Mouse (Mus musculus) frontal cortex, postnatal 36 days (tissue): ENCODE measurements around the gene Ptpn11.
"Not testable (repeated sequence)": the region's sequence is repeated elsewhere in the genome, so short reads cannot be mapped to it uniquely, and the experiment has no call there.

ENCODE experiments used
- DNase-seq, 2 experiments: peaks; one replicate each; pipeline ENCODE4 v3.0.0; 2022; ENCODE audit warnings: low spot score in 2 of 2

Ptpn11 gene

DNA sequence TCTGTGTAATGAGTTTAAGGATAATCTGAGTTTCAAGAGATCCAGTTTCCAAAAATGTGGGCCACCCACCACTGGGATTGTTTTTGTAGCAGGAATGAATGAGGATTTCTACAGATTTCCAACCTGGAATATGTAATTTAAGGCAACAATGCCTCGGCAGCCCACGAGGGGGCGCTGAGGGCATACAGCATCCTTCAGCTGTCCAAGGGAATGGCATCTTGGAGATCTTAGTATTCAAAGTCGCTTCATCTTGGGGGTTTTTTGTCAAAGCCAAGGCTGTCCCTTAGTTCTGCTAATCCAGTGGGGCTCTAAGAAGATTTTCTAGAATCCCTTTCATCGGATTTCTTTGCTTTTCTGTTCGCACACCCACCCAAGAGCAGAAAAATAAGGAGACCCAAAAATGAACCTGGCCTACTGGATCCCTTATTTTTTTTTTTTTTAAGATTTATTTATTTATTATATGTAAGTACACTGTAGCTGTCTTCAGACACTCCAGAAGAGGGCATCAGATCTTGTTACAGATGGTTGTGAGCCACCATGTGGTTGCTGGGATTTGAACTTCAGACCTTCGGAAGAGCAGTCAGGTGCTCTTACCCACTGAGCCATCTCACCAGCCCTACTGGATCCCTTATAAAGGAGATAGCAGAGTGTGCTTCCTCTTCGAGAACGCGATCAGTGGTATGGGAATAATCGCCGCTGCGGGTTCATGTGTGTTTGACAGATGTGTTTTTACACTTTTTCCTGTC, 24.4 kb upstream of the Ptpn11 start:
- peak; percentile 67 to 87 for DNase-seq

GRCm38 (mm10) chr5:121214707-121215106, 23.5 kb upstream of the Ptpn11 start:
- DNase-seq = no peak

- DNase-seq = no peak
These were observed 20.9 kb upstream of the Ptpn11 start for GRCm38 (mm10) chr5:121212108-121212507.

GRCm38 (mm10) chr5:121210601-121210924, 19.4 kb upstream of the Ptpn11 start:
- DNase-seq = no peak

- no peak for DNase-seq
These were observed 18.8 kb upstream of the Ptpn11 start for GRCm38 (mm10) chr5:121209755-121210600.

DNA sequence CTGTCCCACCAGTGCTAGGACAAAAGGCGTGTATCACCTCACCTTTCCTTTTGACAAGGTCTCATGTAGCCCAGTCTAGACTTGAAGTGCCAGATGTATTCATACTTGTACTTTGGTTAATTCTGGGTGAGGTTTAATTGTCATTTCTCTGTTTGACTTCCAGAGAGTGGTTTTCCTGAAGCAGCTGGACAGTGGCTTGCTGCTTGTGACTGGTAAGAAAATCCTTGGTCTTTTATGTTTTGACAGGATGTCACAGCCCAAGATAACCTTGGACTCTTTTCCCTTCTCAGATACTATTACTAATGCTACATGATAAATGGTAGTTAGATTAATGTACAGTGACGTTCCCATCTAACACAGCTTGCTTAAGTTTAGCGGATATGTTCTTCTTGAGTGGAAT, 15.8 kb upstream of the Ptpn11 start:
- no peak for DNase-seq

DNA sequence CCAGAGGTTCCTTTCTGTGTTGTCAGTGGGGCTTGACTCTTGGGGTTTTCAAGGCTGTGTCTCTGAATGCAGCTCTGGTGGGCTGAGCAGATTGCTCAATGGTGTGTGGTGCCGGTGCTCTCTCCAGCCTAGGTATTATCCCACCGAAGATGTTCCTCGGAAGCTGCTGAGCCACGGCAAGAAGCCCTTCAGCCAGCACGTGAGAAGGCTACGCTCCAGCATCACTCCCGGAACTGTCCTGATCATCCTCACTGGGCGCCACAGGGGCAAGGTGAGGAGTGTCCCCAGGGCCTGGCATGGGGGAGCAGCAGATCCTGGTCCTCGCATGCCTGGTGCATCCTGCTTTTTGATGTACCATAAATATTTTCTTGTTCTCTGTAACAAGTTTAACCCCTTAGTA, 15.3 kb upstream of the Ptpn11 start:
- no peak for DNase-seq

- not testable (repeated sequence) for DNase-seq
These were observed 14.4 kb upstream of the Ptpn11 start for GRCm38 (mm10) chr5:121205537-121206130.

DNA sequence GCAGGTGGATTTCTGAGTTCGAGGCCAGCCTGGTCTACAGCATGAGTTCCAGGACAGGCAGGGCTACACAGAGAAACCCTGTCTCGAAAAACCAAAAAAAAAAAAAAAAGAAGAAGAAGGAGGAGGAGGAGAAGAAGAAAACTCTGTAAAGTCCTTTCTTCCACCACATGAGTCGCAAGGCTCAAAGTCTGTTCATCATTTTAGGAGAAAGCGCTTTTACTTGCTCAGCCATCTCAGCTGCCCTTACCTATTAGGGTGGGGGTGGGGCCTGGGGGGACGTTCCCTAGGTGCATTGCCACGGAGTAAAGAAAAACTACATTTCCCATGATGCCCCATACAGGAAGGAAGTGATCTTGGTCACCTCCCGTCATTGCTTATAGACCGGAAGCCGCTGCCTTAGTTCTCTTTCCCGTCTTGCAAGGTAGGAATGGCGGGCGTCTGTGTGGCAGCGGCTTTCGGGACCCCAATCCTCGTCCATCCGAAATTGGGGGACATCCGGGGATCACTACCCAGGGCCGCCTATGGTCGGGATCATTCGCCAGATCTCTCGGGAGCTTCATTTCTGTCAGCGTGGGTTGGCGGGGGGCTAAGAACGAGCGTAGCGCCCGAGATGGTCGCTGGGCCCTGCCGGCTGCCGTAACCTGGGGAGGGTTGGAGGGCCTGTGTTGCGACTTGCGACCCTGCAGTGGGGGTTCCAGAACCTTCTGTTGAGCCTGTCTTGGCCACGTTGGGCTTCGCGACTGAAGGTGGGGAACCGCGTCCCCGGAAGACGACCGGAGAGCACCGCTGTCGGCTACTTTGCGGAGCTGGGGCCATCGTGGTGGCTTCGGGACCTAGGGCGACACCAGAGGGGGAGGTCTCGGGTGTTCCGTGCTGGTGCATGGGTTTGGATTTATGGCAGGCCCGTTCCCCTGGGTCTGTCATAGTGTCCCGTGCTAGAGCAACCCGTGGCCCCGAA, 13.2 kb upstream of the Ptpn11 start, which contains the start of gene Rpl6:
Gene Rpl6, plus strand, starts transcription at position 350 of the 958 bp plus-strand sequence.
- DNase-seq = peak; percentile 80 to 82

GRCm38 (mm10) chr5:121202467-121202866, 11.3 kb upstream of the Ptpn11 start:
- DNase-seq = no peak

GRCm38 (mm10) chr5:121201739-121202138, 10.5 kb upstream of the Ptpn11 start:
- DNase-seq = no peak

DNA sequence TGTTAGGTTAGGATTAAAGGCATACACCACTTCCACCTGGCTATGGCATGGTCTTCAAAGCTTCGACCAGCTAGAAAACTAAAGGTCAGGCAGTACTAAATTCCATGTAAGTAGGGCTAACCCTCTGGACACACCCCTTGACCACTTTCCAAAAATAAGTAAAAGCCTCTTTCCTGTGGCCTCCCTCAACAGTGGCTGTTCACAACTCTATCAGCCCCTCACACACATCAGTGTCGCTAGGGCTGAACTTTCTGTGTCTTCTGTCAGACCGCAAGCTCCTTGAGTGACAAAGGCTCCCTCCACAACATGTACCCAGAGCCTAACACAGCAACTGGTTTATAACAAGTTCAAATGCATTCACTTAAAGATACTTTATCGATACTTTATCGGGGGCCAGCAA, 7.2 kb upstream of the Ptpn11 start:
- DNase-seq = no peak

DNA sequence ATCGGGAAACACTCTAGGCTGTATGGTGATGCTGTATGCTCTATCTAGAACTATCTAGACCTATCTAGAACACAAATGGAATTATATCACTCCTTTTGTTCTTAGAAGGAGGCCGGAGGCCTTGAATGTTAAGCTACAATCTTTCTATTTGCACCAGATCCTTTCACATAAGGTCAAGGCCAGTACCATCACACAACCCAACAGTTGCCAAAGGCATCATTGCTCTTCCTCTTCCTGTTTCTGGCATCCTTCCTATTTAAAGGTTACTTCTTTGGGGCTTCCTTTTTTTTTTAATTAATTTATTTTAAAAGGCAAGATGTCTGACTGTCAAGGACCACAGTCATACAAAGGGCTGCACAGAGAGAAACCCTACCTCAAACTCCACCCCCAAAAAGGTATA, 6.1 kb upstream of the Ptpn11 start:
- no peak for DNase-seq

DNA sequence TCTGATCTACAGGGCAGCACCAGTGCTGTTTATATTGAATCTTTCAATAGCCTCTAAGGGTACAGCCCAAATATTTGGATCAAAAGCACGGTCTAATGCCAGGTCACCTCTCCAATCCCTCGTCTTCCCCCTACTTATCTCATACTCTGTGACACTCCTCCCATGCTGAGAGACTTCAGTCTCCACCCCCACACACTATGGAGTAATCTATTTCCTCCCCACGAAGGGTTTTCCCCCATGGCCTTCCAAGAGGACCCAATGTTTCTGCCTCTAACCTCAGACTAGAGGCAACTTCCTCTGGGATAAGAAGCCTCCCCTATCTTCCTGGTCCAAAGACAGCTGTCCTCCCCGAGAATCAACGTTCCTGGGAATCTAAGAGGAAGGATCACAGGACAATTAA, 5.6 kb upstream of the Ptpn11 start:
- no peak for DNase-seq

DNA sequence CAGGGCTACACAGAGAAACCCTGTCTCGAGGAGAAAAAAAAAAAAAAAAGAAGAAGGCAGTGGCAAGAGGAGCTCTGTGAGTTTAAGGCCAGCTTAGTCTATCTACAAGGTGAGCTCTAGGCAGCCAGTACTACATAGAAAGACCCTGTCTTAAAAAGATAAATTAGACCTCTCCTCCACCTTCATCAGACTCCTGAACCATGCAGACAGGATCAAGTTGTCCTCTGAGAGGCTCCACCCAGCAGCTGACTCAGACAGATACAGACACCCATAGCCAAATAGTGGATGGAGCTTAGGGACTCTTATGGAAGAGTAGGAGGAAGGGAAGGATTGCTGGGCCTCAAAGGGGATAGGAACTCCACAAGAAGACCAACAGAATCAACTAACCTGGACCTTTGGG, 3.0 kb upstream of the Ptpn11 start:
- no peak for DNase-seq

DNA sequence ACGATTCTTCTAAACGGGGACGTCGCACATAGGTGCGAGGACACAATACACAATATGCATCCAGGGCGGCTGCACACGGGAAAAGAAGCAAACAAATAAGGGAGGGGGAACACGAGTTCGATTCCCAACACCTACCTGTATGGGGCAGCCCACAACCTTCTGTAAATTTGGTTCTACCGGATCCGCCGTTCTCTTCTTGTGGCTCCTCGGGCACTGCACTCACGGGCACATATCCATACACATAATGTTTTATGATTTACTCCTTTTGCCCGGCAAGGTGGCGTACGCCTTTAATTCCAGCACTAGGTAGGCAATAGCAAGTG, 348 bp upstream of the Ptpn11 start:
- no peak for DNase-seq

DNA sequence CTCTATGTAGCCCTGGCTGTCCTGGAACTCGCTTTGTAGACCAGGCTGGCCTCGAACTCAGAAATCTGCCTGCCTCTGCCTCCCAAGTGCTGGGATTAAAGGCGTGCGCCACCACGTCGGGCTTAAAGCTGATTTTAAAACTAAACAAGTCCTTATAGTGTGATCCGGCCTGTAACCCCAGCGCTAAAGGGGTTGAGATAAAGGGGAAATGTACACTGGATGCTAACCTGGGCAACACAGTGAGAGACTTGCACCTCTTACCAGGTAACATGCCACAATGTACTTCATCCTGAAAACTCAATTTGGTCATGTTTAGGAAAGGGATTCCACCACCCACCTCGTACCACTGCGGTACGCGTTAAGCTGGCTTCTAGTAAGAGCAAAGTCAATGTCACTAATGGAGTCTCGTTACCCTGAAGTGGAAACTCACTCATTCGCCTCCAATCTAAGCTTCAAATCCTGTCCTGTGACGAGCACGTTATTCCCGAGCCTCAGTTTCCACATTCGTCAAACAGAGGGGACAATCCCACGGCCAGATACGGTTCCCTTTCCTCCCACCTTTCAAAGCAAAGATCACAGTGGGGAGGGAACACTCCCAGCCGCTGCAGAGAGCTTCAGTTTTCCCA, 874 bp downstream of the Ptpn11 start:
- no peak for DNase-seq

- no peak for DNase-seq
These were observed 2.0 kb downstream of the Ptpn11 start for GRCm38 (mm10) chr5:121189182-121189581.

GRCm38 (mm10) chr5:121188265-121188664, 2.9 kb downstream of the Ptpn11 start:
- no peak for DNase-seq

GRCm38 (mm10) chr5:121187580-121188001, 3.6 kb downstream of the Ptpn11 start:
- DNase-seq = no peak

- DNase-seq = no peak
These were observed 6.1 kb downstream of the Ptpn11 start for GRCm38 (mm10) chr5:121184945-121185551.
